Mouse (Mus musculus) hindbrain, postnatal 0 days (tissue): ENCODE results near the gene Trim71. TPM values are rescaled to one million over a fixed set of nuclear protein-coding genes. Genes with fewer than 3 reads are reported as not detected.

Experiments
- ATAC-seq: fragments of 200-750 bp; cut with Nextera tagmentation; 2 replicates; pipeline ENCODE4 v1.8.0; 2017; ENCODE audit warnings: mild to moderate bottlenecking, moderate TSS enrichment, moderate library complexity
- DNase-seq: peaks from one replicate; pipeline ENCODE4 v3.0.0-alpha.2; 2015; ENCODE audit warnings: low spot score
- H3K27ac ChIP-seq: fragments of 300-500 bp; sonication (generic); 2 replicates; pipeline ENCODE4 v1.5.1; 2014; ENCODE audit warnings: mild to moderate bottlenecking
- H3K27me3 ChIP-seq: fragments of 300-500 bp; sonication (generic); 2 replicates; pipeline ENCODE4 v1.6.1; 2014; ENCODE audit warnings: low read length, mixed read lengths; ENCODE audit not compliant: insufficient read depth
- H3K36me3 ChIP-seq: fragments of 300-500 bp; sonication (generic); 2 replicates; pipeline ENCODE4 v1.6.1; 2014; ENCODE audit warnings: low read length, mixed read lengths; ENCODE audit not compliant: insufficient read depth
- H3K4me1 ChIP-seq: fragments of 300-500 bp; sonication (generic); 2 replicates; pipeline ENCODE4 v1.6.1; 2014; ENCODE audit warnings: antibody characterized with exemption, low read length, mixed read lengths; ENCODE audit not compliant: insufficient read depth
- H3K4me2 ChIP-seq: fragments of 300-500 bp; sonication (generic); 2 replicates; pipeline ENCODE4 v1.6.1; 2014; ENCODE audit warnings: low read depth, mild to moderate bottlenecking, low read length, moderate library complexity, mixed read lengths
- H3K4me3 ChIP-seq: fragments of 300-500 bp; sonication (generic); 2 replicates; pipeline ENCODE4 v1.5.1; 2014; ENCODE audit warnings: low read length
- H3K9ac ChIP-seq: fragments of 300-500 bp; sonication (generic); replicated peaks from 2 replicates; pipeline ENCODE4 v1.6.1; 2014; ENCODE audit warnings: mild to moderate bottlenecking, low read length, moderate library complexity, mixed read lengths
- H3K9me3 ChIP-seq: fragments of 300-500 bp; sonication (generic); 2 replicates; pipeline ENCODE4 v1.6.1; 2016; ENCODE audit warnings: low read length, mixed read lengths
- CTCF ChIP-seq: IDR thresholded peaks from 2 replicates; pipeline ENCODE4 v1.5.1; 2016; ENCODE audit warnings: antibody characterized with exemption, control low read depth, low read depth
- WGBS: fragments of 180-500 bp; shearing (Covaris S2); extraction: QIAGEN DNeasy Blood & Tissue Kit; methylation state at CpG from one replicate; pipeline ENCODE4 v1.1.7; 2014; 5-methylcytosine and 5-hydroxymethylcytosine counted together
- polyA plus RNA-seq: library from polyadenylated mRNA; unstranded; fragments of >200 nt; fragmentation: Nextera tagmentation; extraction: Ambion mirVana; gene quantifications from 2 replicates; pipeline ENCODE4 v1.2.1, GENCODE M21; 2015
- total RNA-seq: library from RNA; depleted of rRNA; stranded (reverse); fragments of >200 nt; gene quantifications from 2 replicates; pipeline ENCODE4 v1.2.3, GENCODE M21; 2014

Gene Trim71
- total and polyA plus RNA-seq, 2 experiments from 2014 or later: 0.10 to 0.24 TPM

DNA sequence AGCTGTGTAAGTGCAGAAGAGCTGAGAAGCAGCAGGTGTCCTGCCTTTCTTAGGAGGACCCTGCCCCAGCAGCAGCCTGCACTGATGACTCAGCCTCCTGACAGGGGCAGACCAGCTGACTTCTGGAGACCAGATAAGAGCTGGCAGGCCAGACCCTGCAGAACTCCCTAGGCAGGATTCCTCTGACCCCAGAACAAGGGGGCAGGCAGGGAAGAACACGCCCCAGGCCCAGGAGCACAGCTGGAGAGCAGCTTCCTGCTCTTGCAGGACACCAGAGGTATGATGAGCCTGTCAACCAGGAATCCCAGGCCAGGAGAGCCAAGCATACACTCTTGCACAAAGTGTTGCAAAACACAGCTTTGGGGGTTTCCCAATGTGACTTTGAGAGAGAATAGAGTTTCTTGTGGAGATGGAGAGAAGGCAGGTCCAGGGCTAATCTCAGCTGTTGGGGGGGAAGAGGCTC is 22.9 kb downstream of the Trim71 start:
- Histone ChIP-seq H3K36me3 (no peaks in the 10 kb centered on the region), H3K9me3 (no peaks in the 10 kb centered on the region), H3K27me3 (no peaks in the 10 kb centered on the region), H3K27ac (no peak overlapping the region), H3K9ac (no peak overlapping the region), H3K4me3 (no peak overlapping the region), H3K4me2 (no peak overlapping the region), H3K4me1 (no peaks in the 10 kb centered on the region)
- DNase-seq (no peak), ATAC-seq (no peak)
- no peak for TF ChIP-seq CTCF
- WGBS: 50% methylated on average over 1 of the region's 1 CpGs

DNA sequence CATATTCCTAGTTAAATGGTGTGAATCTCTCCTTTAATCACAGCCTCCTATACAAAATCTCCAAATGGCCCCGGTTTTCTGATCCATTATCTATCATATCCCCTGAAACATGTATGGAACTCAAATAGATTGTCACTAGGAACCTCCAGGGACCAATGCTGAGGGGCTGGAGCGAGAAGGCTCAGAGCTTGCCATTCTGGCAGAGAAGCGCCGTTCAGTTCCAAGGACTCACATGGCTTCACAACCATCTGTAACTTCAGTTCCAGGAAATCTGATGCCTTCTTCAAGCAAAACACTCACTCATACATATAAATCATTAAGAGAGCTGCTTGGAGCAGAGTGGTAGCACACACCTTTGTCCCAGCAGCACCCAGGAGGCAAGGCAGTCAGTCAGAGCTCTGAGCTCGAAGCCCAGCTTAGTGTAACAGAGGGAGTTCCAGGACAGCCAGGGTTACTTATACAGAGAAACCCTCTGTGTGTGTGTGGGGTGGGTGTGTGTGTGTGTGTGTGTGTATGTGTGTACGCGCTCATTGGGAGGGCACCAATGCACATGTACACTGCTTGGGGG is 25.1 kb downstream of the Trim71 start:
- Histone ChIP-seq H3K27ac (no peak overlapping the region), H3K4me1 (no peaks in the 10 kb centered on the region), H3K27me3 (no peaks in the 10 kb centered on the region), H3K4me3 (no peak overlapping the region), H3K9ac (no peak overlapping the region), H3K36me3 (no peaks in the 10 kb centered on the region), H3K4me2 (no peak overlapping the region), H3K9me3 (no peaks in the 10 kb centered on the region)
- DNase-seq (peak; percentile 35), ATAC-seq (no peak)
- WGBS: 66% methylated on average over 7 of the region's 7 CpGs
- no peak for TF ChIP-seq CTCF

DNA sequence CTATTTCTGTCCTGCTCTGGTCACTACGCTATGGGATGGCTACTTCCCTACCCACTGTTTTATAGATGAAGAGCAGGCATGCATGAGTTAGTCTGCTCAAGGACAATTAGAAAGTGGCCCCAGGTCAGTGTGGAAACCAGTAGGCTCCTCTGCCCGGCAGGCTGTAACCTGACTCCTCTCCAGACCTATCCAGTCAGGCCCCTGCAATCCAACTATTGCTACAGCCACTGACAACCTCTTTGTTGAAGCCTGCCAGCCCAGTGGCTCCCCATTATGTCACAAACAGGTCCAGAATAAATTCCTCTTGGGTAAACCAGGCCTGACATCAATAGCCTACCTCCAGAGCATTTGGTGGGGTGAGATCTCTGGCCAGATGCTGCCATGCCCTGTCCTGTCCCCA is 27.5 kb downstream of the Trim71 start:
- no peak overlapping the region for H3K27ac ChIP-seq
- WGBS: 49% methylated on average over 2 of the region's 2 CpGs

DNA sequence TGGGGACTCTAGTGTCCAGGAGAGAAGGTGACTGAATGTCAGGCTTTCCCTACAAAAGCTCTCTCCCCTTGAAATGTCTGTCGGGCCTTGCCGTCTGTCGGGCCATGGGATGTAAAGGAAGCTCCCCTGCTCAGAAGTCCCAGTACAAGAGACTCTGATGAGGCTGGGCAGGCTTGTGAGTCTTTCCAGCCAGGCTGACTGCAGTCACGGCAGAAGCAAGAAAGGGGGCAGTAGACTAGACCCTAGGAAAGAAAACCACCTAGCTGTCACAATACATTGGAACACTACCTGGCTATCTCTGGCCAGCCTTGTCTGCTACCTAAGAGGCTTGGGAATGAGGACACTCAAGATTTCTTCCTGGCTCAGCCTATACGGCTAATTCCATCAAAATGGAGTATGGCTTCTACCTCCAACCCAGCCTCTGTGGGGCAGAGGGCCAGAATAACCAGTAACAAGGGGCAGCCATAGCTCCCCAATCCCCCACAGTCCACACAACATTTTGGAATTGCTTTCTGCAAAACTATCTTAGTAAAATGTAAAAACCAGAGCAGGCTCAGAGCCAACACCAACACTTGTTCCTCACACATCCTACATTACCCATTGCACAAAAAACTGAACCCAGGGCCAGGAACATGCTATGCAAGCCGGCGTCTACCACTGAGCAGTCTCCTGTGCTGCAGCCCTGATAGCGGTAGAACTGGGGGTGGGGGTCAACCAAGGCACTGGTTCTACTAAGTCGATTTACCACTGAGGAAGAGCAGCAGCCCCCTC is 29.2 kb downstream of the Trim71 start:
- ATAC-seq (no peak), DNase-seq (no peak)
- Histone ChIP-seq H3K27me3 (no peaks in the 10 kb centered on the region), H3K4me2 (no peak overlapping the region), H3K9me3 (no peaks in the 10 kb centered on the region), H3K9ac (no peak overlapping the region), H3K4me1 (no peaks in the 10 kb centered on the region), H3K27ac (no peak overlapping the region), H3K36me3 (no peaks in the 10 kb centered on the region), H3K4me3 (no peak overlapping the region)
- WGBS: 75% methylated on average over 9 of the region's 9 CpGs
- no peak for TF ChIP-seq CTCF

More for the DNA sequence above, 27.5 kb downstream of the Trim71 start:
- H3K4me3 ChIP-seq: no peak overlapping the region
- H3K4me2 ChIP-seq: no peak overlapping the region
- ATAC-seq: no peak
- no peaks in the 10 kb centered on the region for H3K27me3 ChIP-seq
- H3K36me3 ChIP-seq: no peaks in the 10 kb centered on the region
- no peak overlapping the region for H3K9ac ChIP-seq
- no peak for TF ChIP-seq CTCF
- no peaks in the 10 kb centered on the region for H3K9me3 ChIP-seq
- H3K4me1 ChIP-seq: no peaks in the 10 kb centered on the region
- DNase-seq: no peak

DNA sequence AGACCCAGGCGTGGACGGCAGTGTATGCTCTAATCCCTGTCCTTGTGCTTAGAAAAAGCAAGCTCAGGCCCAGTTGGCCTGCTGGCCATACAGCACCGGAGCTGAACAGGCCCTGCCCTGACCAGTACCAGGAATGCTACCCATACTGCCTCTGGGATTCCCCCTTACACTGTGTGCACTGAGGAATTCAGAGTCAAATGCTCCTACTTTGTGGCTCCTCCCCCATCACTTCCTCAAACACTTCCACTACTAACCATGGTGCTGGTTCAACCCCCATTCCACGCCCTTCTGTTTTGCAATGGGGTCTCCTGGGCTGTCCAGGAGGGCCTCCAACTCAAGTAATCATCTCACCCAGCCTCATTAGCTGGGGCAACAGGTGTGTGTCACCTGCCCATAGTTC is 30.3 kb downstream of the Trim71 start:
- 76% methylated on average over 4 of the region's 4 CpGs for WGBS
- Histone ChIP-seq H3K4me2 (no peak overlapping the region), H3K27me3 (no peaks in the 10 kb centered on the region), H3K9ac (no peak overlapping the region), H3K36me3 (no peaks in the 10 kb centered on the region), H3K9me3 (no peaks in the 10 kb centered on the region), H3K4me3 (no peak overlapping the region), H3K27ac (no peak overlapping the region), H3K4me1 (no peaks in the 10 kb centered on the region)
- no peak for DNase-seq
- ATAC-seq: no peak
- no peak for TF ChIP-seq CTCF

DNA sequence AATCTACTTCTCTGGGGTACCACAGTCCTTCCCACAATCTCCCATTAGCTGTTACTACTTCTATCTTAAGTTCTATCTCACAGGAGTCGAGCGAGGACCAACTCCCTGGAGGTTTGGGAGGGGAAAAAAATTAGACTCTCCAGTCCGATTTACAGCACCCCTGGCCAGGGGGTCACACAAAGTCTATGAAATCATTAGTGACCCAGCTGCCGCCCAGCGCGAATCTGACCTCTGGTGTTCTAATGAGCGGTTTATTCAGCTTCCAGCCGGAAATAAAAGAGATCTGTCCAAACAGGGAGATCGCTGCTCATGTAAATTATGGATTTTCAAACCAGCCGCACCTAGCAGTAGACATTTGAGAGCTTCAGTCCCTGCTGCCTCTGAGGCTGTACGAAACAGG is 32.9 kb downstream of the Trim71 start:
- ATAC-seq (no peak), DNase-seq (no peak)
- Histone ChIP-seq H3K4me2 (no peak overlapping the region), H3K4me3 (no peak overlapping the region), H3K9me3 (no peaks in the 10 kb centered on the region), H3K27me3 (no peaks in the 10 kb centered on the region), H3K36me3 (no peaks in the 10 kb centered on the region), H3K9ac (no peak overlapping the region), H3K4me1 (no peaks in the 10 kb centered on the region), H3K27ac (no peak overlapping the region)
- 35% methylated on average over 11 of the region's 11 CpGs for WGBS
- no peak for TF ChIP-seq CTCF

DNA sequence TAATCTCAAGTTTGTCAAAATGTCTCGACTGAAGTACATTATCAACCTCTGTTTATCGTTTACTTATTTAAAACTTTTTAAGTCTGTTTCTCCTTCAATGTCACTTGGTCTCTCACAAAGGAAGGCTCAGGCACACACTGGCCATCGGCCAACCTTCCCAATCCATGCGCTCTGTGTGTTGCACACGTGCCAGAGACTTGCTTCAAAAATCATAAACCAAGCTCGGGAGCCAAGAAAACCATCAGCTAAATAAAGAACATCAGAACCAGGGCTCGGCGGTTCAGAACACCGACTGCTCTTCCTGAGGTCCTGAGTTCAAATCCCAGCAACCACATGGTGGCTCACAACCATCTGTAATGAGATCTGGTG is 35.5 kb downstream of the Trim71 start:
- Histone ChIP-seq H3K27me3 (no peaks in the 10 kb centered on the region), H3K27ac (no peak overlapping the region), H3K4me2 (no peak overlapping the region), H3K4me3 (no peak overlapping the region), H3K36me3 (no peaks in the 10 kb centered on the region), H3K9ac (no peak overlapping the region), H3K9me3 (no peaks in the 10 kb centered on the region), H3K4me1 (no peaks in the 10 kb centered on the region)
- DNase-seq (no peak), ATAC-seq (no peak)
- WGBS: 25% methylated on average over 9 of the region's 9 CpGs
- no peak for TF ChIP-seq CTCF
